Mouse (Mus musculus) stomach, embryonic 14.5 days (tissue): ENCODE results near the gene Ccl26. TPM values are rescaled to one million over a fixed set of nuclear protein-coding genes. Genes with fewer than 3 reads are reported as not detected.

Source experiments
- ATAC-seq: fragments of 200-750 bp; cut with Nextera tagmentation; 2 replicates; pipeline ENCODE4 v1.8.0; 2017; ENCODE audit warnings: low read depth, moderate TSS enrichment; ENCODE audit not compliant: insufficient number of reproducible peaks, insufficient read depth, low FRiP score
- H3K27ac ChIP-seq: fragments of 300-500 bp; sonication (generic); 2 replicates; pipeline ENCODE4 v1.5.1; 2014; ENCODE audit warnings: mild to moderate bottlenecking, low read length, moderate library complexity, mixed read lengths
- H3K27me3 ChIP-seq: fragments of 300-500 bp; sonication (generic); 2 replicates; pipeline ENCODE4 v1.6.1; 2014; ENCODE audit warnings: low read length, control low read depth, mixed read lengths; ENCODE audit not compliant: control insufficient read depth, insufficient read depth
- H3K36me3 ChIP-seq: fragments of 300-500 bp; sonication (generic); 2 replicates; pipeline ENCODE4 v1.6.1; 2014; ENCODE audit warnings: mild to moderate bottlenecking, control low read depth, low read length, moderate library complexity, mixed read lengths; ENCODE audit not compliant: control insufficient read depth, insufficient read depth
- H3K4me1 ChIP-seq: fragments of 300-500 bp; sonication (generic); 2 replicates; pipeline ENCODE4 v1.6.1; 2014; ENCODE audit warnings: low read length, control low read depth, mixed read lengths; ENCODE audit not compliant: control insufficient read depth, insufficient read depth
- H3K4me2 ChIP-seq: fragments of 300-500 bp; sonication (generic); replicated peaks from 2 replicates; pipeline ENCODE4 v1.6.1; 2014; ENCODE audit warnings: low read depth, low read length, control low read depth
- H3K4me3 ChIP-seq: fragments of 300-500 bp; sonication (generic); 2 replicates; pipeline ENCODE4 v1.5.1; 2014; ENCODE audit warnings: low read depth, low read length, control low read depth
- H3K9ac ChIP-seq: fragments of 300-500 bp; sonication (generic); replicated peaks from 2 replicates; pipeline ENCODE4 v1.6.1; 2014; ENCODE audit warnings: low read depth, mild to moderate bottlenecking, control low read depth, low read length, moderate library complexity, mixed read lengths
- H3K9me3 ChIP-seq: fragments of 300-500 bp; sonication (generic); 2 replicates; pipeline ENCODE4 v1.6.1; 2016; ENCODE audit warnings: low read depth, low read length, control low read depth; ENCODE audit not compliant: control insufficient read depth
- WGBS: fragments of 180-500 bp; shearing (Covaris S2); extraction: QIAGEN DNeasy Blood & Tissue Kit; methylation state at CpG from one replicate; pipeline ENCODE4 v1.1.7; 2014; 5-methylcytosine and 5-hydroxymethylcytosine counted together
- polyA plus RNA-seq: library from polyadenylated mRNA; unstranded; fragments of >200 nt; fragmentation: Nextera tagmentation; extraction: Ambion mirVana; gene quantifications from 2 replicates; pipeline ENCODE4 v1.2.1, GENCODE M21; 2014

Gene Ccl26
- polyA plus RNA-seq, 1 experiment from 2014 or later: not detected

GRCm38 (mm10) chr5:135579331-135579751, 16.0 kb upstream of the Ccl26 start:
- no peak overlapping the region for H3K4me2 ChIP-seq
- no peak overlapping the region for H3K27ac ChIP-seq
- 87% methylated on average over 10 of the region's 10 CpGs for WGBS
- H3K4me3 ChIP-seq: no peak overlapping the region
- no peaks in the 10 kb centered on the region for H3K4me1 ChIP-seq
- no peaks in the 10 kb centered on the region for H3K27me3 ChIP-seq
- H3K9ac ChIP-seq: no peak overlapping the region
- no peak for ATAC-seq
- no peaks in the 10 kb centered on the region for H3K9me3 ChIP-seq
- H3K36me3 ChIP-seq: no peaks in the 10 kb centered on the region

- Histone ChIP-seq H3K9me3 (no peaks in the 10 kb centered on the region), H3K9ac (no peak overlapping the region), H3K27ac (no peak overlapping the region), H3K4me1 (no peaks in the 10 kb centered on the region), H3K36me3 (no peaks in the 10 kb centered on the region), H3K4me3 (no peak overlapping the region), H3K27me3 (no peaks in the 10 kb centered on the region), H3K4me2 (no peak overlapping the region)
- WGBS: 71% methylated on average over 4 of the region's 4 CpGs
- no peak for ATAC-seq
Measured at GRCm38 (mm10) chr5:135576055-135576454, 12.7 kb upstream of the Ccl26 start.

GRCm38 (mm10) chr5:135573006-135573405, 9.6 kb upstream of the Ccl26 start, which contains the start of gene Ccl24:
Ccl24 (minus strand) TSS chr5:135573049.
- Histone ChIP-seq H3K27me3 (no peaks in the 10 kb centered on the region), H3K27ac (no peak within 1 kb of the TSS), H3K36me3 (no peaks in the 10 kb centered on the region), H3K4me1 (no peaks in the 10 kb centered on the region), H3K9ac (no peak within 1 kb of the TSS), H3K4me3 (no peak within 1 kb of the TSS), H3K4me2 (no peak within 1 kb of the TSS), H3K9me3 (no peaks in the 10 kb centered on the region)
- WGBS: 90% methylated on average over 6 of the region's 6 CpGs
- no peak for ATAC-seq

- Histone ChIP-seq H3K4me2 (no peak overlapping the region), H3K9me3 (no peaks in the 10 kb centered on the region), H3K27ac (no peak overlapping the region), H3K27me3 (no peaks in the 10 kb centered on the region), H3K9ac (no peak overlapping the region), H3K4me3 (no peak overlapping the region), H3K4me1 (no peaks in the 10 kb centered on the region), H3K36me3 (no peaks in the 10 kb centered on the region)
- WGBS: 67% methylated on average over 6 of the region's 6 CpGs
- ATAC-seq: no peak
Measured at GRCm38 (mm10) chr5:135568698-135569097, 5.3 kb upstream of the Ccl26 start.

GRCm38 (mm10) chr5:135567556-135568265, 4.3 kb upstream of the Ccl26 start:
- H3K27me3 ChIP-seq: no peaks in the 10 kb centered on the region
- H3K36me3 ChIP-seq: no peaks in the 10 kb centered on the region
- H3K4me1 ChIP-seq: no peaks in the 10 kb centered on the region
- ATAC-seq: no peak
- no peak overlapping the region for H3K27ac ChIP-seq
- no peak overlapping the region for H3K4me2 ChIP-seq
- no peaks in the 10 kb centered on the region for H3K9me3 ChIP-seq
- no peak overlapping the region for H3K9ac ChIP-seq
- WGBS: 87% methylated on average over 6 of the region's 6 CpGs
- H3K4me3 ChIP-seq: no peak overlapping the region

GRCm38 (mm10) chr5:135557671-135558070, 5.7 kb downstream of the Ccl26 start:
- Histone ChIP-seq H3K27ac (no peak overlapping the region), H3K4me1 (no peaks in the 10 kb centered on the region), H3K36me3 (no peaks in the 10 kb centered on the region), H3K9ac (no peak overlapping the region), H3K9me3 (no peaks in the 10 kb centered on the region), H3K4me3 (no peak overlapping the region), H3K4me2 (no peak overlapping the region), H3K27me3 (no peaks in the 10 kb centered on the region)
- ATAC-seq: no peak
- 54% methylated on average over 3 of the region's 3 CpGs for WGBS

GRCm38 (mm10) chr5:135557051-135557450, 6.3 kb downstream of the Ccl26 start:
- no peak overlapping the region for H3K27ac ChIP-seq
- H3K4me3 ChIP-seq: no peak overlapping the region
- H3K9me3 ChIP-seq: no peaks in the 10 kb centered on the region
- no peak overlapping the region for H3K9ac ChIP-seq
- no peaks in the 10 kb centered on the region for H3K36me3 ChIP-seq
- no peaks in the 10 kb centered on the region for H3K27me3 ChIP-seq
- no peaks in the 10 kb centered on the region for H3K4me1 ChIP-seq
- WGBS: 23% methylated on average over 4 of the region's 4 CpGs
- no peak overlapping the region for H3K4me2 ChIP-seq
- ATAC-seq: peak; percentile 53; the same call in 1 of the 2 replicates

- Histone ChIP-seq H3K27me3 (no peaks in the 10 kb centered on the region), H3K36me3 (no peaks in the 10 kb centered on the region), H3K4me2 (no peak overlapping the region), H3K27ac (no peak overlapping the region), H3K4me3 (no peak overlapping the region), H3K9ac (no peak overlapping the region), H3K4me1 (no peaks in the 10 kb centered on the region), H3K9me3 (no peaks in the 10 kb centered on the region)
- ATAC-seq: no peak
- WGBS: 69% methylated on average over 3 of the region's 4 CpGs
Measured at GRCm38 (mm10) chr5:135556259-135556658, 7.1 kb downstream of the Ccl26 start.

- ATAC-seq: no peak
- no peaks in the 10 kb centered on the region for H3K36me3 ChIP-seq
- H3K9ac ChIP-seq: no peak overlapping the region
- H3K4me1 ChIP-seq: no peaks in the 10 kb centered on the region
- no peaks in the 10 kb centered on the region for H3K9me3 ChIP-seq
- no peak overlapping the region for H3K4me3 ChIP-seq
- no peaks in the 10 kb centered on the region for H3K27me3 ChIP-seq
- H3K27ac ChIP-seq: no peak overlapping the region
- WGBS: 78% methylated on average over 3 of the region's 3 CpGs
- H3K4me2 ChIP-seq: no peak overlapping the region
Measured at GRCm38 (mm10) chr5:135551591-135551990, 11.8 kb downstream of the Ccl26 start.
